Mouse (Mus musculus): ENCODE measurements at regions not wholly inside any gene's neighbourhood (a gene's known extent, or its start where the extent isn't known, plus 50 kb on each side); places are given as distances from the start of the nearest gene placed in this dataset.

DNA sequence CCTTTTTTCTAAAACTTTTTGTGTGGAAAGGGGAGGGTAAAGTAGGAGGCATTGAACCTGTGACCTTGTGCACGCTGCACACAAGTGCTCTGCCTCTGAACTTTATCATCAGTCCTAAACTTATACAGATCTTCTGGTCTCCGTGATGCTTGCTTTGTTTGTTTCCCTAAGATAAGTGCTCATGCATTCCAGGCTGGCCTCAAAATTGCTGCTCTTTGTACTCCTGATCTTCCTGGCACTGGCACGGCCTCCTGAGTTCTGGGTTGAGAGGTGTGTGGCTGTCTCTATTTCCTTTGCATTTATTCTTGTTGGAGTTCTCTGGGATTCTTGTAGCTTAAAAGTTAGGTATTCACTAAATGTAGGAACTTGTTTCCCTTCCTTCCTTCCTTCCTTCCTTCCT, 86.1 kb upstream of the Aldh1a3 start:
- Histone ChIP-seq H3K9me3 (ENCODE audit: control insufficient read depth, low read length) (peaks cover 9% of the 10 kb centered on the region), H3K9ac (ENCODE audit: low read length) (no peak overlapping the region), H3K4me2 (ENCODE audit: low read length) (no peak overlapping the region), H3K4me3 (ENCODE audit: control insufficient read depth in 1 of 2, insufficient read depth in 1 of 2, low read depth in 1 of 2, low read length in 2 of 2) (no peak overlapping the region), H3K4me1 (ENCODE audit: control insufficient read depth in 2 of 2, insufficient read depth in 2 of 2, low read length in 2 of 2) (no peaks in the 10 kb centered on the region), H3K36me3 (ENCODE audit: control insufficient read depth, insufficient read depth, low read length) (no peaks in the 10 kb centered on the region), H3K27me3 (ENCODE audit: control insufficient read depth, insufficient read depth, low read length) (no peaks in the 10 kb centered on the region), H3K27ac (replicated peaks in 1 of 2; ENCODE audit: control insufficient read depth in 1 of 2, insufficient read depth in 1 of 2, low read depth in 2 of 2, low read length in 2 of 2) (no peak overlapping the region)
- 7% methylated on average over 3 of the region's 3 CpGs for WGBS
- no peak for ATAC-seq (ENCODE audit: insufficient number of reproducible peaks, insufficient read depth, low FRiP score, low read depth)

DNA sequence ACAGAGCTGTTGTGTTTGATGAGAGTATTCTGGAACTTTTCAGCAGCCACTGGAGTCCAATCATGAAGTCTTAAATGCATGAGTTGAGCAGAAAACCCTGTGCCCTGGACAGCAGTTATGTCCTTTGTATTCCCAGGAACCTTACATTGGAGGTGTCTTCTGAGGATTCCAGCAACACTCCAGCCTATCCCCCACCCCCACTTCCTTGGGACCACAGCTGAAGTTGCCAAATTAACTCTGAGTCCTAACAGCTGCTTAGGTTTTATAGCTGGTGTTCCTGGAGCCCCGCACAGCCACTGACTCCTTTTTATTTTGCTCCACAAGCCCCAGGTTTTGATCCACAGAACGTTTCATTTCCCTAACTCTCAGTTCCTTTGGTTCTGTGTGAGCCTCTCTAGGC, 78.4 kb upstream of the Aldh1a3 start:
- Histone ChIP-seq H3K27me3 (ENCODE audit: control insufficient read depth, insufficient read depth, low read length) (no peaks in the 10 kb centered on the region), H3K4me1 (ENCODE audit: control insufficient read depth in 2 of 2, insufficient read depth in 2 of 2, low read length in 2 of 2) (no peaks in the 10 kb centered on the region), H3K4me2 (ENCODE audit: low read length) (no peak overlapping the region), H3K27ac (replicated peaks in 1 of 2; ENCODE audit: control insufficient read depth in 1 of 2, insufficient read depth in 1 of 2, low read depth in 2 of 2, low read length in 2 of 2) (no peak overlapping the region), H3K4me3 (ENCODE audit: control insufficient read depth in 1 of 2, insufficient read depth in 1 of 2, low read depth in 1 of 2, low read length in 2 of 2) (no peak overlapping the region), H3K36me3 (ENCODE audit: control insufficient read depth, insufficient read depth, low read length) (no peaks in the 10 kb centered on the region), H3K9me3 (ENCODE audit: control insufficient read depth, low read length) (peaks cover 9% of the 10 kb centered on the region; the same call in 1 of the 2 replicates), H3K9ac (ENCODE audit: low read length) (no peak overlapping the region)
- 69% methylated on average over 2 of the region's 2 CpGs for WGBS
- no peak for ATAC-seq (ENCODE audit: insufficient number of reproducible peaks, insufficient read depth, low FRiP score, low read depth)

DNA sequence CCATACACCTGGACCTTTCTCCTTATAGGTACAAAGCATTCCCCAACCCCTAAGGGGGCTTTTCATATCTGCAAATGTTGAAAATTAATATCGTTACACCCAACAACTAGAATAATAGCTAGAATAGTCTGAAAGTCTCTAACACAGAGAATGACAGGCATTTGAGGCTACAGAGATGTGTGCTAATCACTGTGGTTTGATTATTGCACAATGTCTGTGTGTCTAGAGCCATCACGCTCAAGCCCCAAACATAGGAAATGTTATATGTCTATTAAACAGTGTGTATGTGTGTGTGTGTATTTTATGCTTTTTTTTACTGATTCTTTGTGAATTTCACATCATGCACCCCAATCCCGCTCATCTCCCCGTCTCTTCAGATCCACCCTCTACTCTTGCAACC, 77.2 kb upstream of the Aldh1a3 start:
- Histone ChIP-seq H3K27me3 (ENCODE audit: control insufficient read depth, insufficient read depth, low read length) (no peaks in the 10 kb centered on the region), H3K4me1 (ENCODE audit: control insufficient read depth in 2 of 2, insufficient read depth in 2 of 2, low read length in 2 of 2) (no peaks in the 10 kb centered on the region), H3K4me3 (ENCODE audit: control insufficient read depth in 1 of 2, insufficient read depth in 1 of 2, low read depth in 1 of 2, low read length in 2 of 2) (no peak overlapping the region), H3K9me3 (ENCODE audit: control insufficient read depth, low read length) (peaks cover 9% of the 10 kb centered on the region; the same call in 1 of the 2 replicates), H3K27ac (replicated peaks in 1 of 2; ENCODE audit: control insufficient read depth in 1 of 2, insufficient read depth in 1 of 2, low read depth in 2 of 2, low read length in 2 of 2) (no peak overlapping the region), H3K36me3 (ENCODE audit: control insufficient read depth, insufficient read depth, low read length) (no peaks in the 10 kb centered on the region), H3K9ac (ENCODE audit: low read length) (no peak overlapping the region), H3K4me2 (ENCODE audit: low read length) (no peak overlapping the region)
- ATAC-seq (ENCODE audit: insufficient number of reproducible peaks, insufficient read depth, low FRiP score, low read depth) = no peak
- 87% methylated on average over 4 of the region's 4 CpGs for WGBS

- no peaks in the 10 kb centered on the region for H3K9me3 ChIP-seq (ENCODE audit: control insufficient read depth, low read length)
- no peak overlapping the region for H3K9ac ChIP-seq (ENCODE audit: low read length)
- no peak overlapping the region for H3K27ac ChIP-seq (replicated peaks in 1 of 2; ENCODE audit: control insufficient read depth in 1 of 2, insufficient read depth in 1 of 2, low read depth in 2 of 2, low read length in 2 of 2)
- ATAC-seq (ENCODE audit: insufficient number of reproducible peaks, insufficient read depth, low FRiP score, low read depth) = no peak
- 71% methylated on average over 6 of the region's 6 CpGs for WGBS
- no peaks in the 10 kb centered on the region for H3K27me3 ChIP-seq (ENCODE audit: control insufficient read depth, insufficient read depth, low read length)
- no peak overlapping the region for H3K4me2 ChIP-seq (ENCODE audit: low read length)
- no peaks in the 10 kb centered on the region for H3K4me1 ChIP-seq (ENCODE audit: control insufficient read depth in 2 of 2, insufficient read depth in 2 of 2, low read length in 2 of 2)
- H3K36me3 ChIP-seq (ENCODE audit: control insufficient read depth, insufficient read depth, low read length) = no peaks in the 10 kb centered on the region
- H3K4me3 ChIP-seq (ENCODE audit: control insufficient read depth in 1 of 2, insufficient read depth in 1 of 2, low read depth in 1 of 2, low read length in 2 of 2) = no peak overlapping the region
Observed at GRCm38 (mm10) chr7:66501425-66501824, 74.1 kb upstream of the Aldh1a3 start.

GRCm38 (mm10) chr7:66497480-66497879, 70.2 kb upstream of the Aldh1a3 start:
- no peak overlapping the region for H3K27ac ChIP-seq (replicated peaks in 1 of 2; ENCODE audit: control insufficient read depth in 1 of 2, insufficient read depth in 1 of 2, low read depth in 2 of 2, low read length in 2 of 2)
- H3K4me2 ChIP-seq (ENCODE audit: low read length) = no peak overlapping the region
- no peaks in the 10 kb centered on the region for H3K36me3 ChIP-seq (ENCODE audit: control insufficient read depth, insufficient read depth, low read length)
- H3K9me3 ChIP-seq (ENCODE audit: control insufficient read depth, low read length) = no peaks in the 10 kb centered on the region
- ATAC-seq (ENCODE audit: insufficient number of reproducible peaks, insufficient read depth, low FRiP score, low read depth) = no peak
- H3K4me1 ChIP-seq (ENCODE audit: control insufficient read depth in 2 of 2, insufficient read depth in 2 of 2, low read length in 2 of 2) = no peaks in the 10 kb centered on the region
- H3K4me3 ChIP-seq (ENCODE audit: control insufficient read depth in 1 of 2, insufficient read depth in 1 of 2, low read depth in 1 of 2, low read length in 2 of 2) = no peak overlapping the region
- WGBS = 60% methylated on average over 1 of the region's 1 CpGs
- H3K27me3 ChIP-seq (ENCODE audit: control insufficient read depth, insufficient read depth, low read length) = no peaks in the 10 kb centered on the region
- no peak overlapping the region for H3K9ac ChIP-seq (ENCODE audit: low read length)

DNA sequence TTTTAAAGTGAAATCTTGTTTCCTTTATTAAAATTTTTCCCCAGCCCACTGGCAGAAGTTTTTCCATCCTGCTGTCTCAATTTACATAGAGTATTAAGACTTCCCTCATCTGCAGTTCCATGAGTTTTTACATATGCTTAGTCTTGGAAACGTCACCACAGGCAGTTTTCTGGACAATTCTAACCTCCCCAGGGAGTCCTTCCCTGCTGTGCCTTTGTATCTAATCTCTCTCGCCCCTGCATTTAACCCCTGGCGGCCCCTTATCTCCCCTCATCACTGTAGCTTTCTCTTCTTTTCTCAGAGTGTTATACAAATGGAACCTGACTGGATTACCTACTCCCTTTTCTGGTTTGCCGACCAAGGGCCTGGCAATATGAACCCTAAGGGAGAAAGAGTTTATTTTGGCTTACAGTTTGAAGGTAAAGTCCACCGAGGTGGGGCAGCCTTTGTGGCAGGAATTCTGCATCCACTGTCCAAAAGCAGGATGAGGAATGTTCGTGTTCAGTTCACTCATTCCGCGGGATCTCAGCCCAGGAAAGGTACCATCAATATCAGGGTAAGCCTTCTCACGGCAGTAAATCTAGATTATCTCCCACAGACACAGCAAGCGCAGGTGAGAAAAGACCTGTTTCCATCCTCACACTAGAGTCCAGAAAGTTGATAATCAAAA, 66.0 kb upstream of the Aldh1a3 start:
- no peak overlapping the region for H3K27ac ChIP-seq (replicated peaks in 1 of 2; ENCODE audit: control insufficient read depth in 1 of 2, insufficient read depth in 1 of 2, low read depth in 2 of 2, low read length in 2 of 2)

DNA sequence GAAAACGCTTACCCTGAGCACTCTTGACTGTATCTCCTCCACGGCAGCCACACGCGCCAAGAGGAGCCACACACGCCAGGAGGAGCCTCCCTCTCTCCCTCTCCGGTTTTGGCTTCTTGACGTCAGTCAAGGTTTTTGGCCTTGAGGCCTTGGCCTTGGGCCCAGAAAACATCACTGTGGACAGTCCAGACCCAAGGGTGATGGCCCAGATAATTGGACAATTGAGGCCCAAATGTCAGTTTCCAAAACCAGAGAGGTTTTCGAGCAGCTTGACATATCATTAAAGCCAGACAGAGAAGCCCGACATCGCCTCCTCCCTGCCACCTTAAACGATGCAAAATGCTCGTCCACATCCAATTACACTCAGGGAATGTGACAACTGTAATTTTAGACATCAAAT, 65.4 kb upstream of the Aldh1a3 start:
- H3K36me3 ChIP-seq (ENCODE audit: control insufficient read depth, insufficient read depth, low read length) = no peaks in the 10 kb centered on the region
- H3K4me3 ChIP-seq (ENCODE audit: control insufficient read depth in 1 of 2, insufficient read depth in 1 of 2, low read depth in 1 of 2, low read length in 2 of 2) = no peak overlapping the region
- ATAC-seq (ENCODE audit: insufficient number of reproducible peaks, insufficient read depth, low FRiP score, low read depth) = no peak
- no peaks in the 10 kb centered on the region for H3K4me1 ChIP-seq (ENCODE audit: control insufficient read depth in 2 of 2, insufficient read depth in 2 of 2, low read length in 2 of 2)
- H3K9me3 ChIP-seq (ENCODE audit: control insufficient read depth, low read length) = peaks cover 6% of the 10 kb centered on the region; the same call in 1 of the 2 replicates
- WGBS = 77% methylated on average over 12 of the region's 12 CpGs
- H3K9ac ChIP-seq (ENCODE audit: low read length) = no peak overlapping the region
- no peak overlapping the region for H3K4me2 ChIP-seq (ENCODE audit: low read length)
- no peaks in the 10 kb centered on the region for H3K27me3 ChIP-seq (ENCODE audit: control insufficient read depth, insufficient read depth, low read length)
- no peak overlapping the region for H3K27ac ChIP-seq (replicated peaks in 1 of 2; ENCODE audit: control insufficient read depth in 1 of 2, insufficient read depth in 1 of 2, low read depth in 2 of 2, low read length in 2 of 2)

More for the DNA sequence above, 66.0 kb upstream of the Aldh1a3 start:
- peaks cover 4% of the 10 kb centered on the region; the same call in 1 of the 2 replicates for H3K9me3 ChIP-seq (ENCODE audit: control insufficient read depth, low read length)
- H3K4me3 ChIP-seq (ENCODE audit: control insufficient read depth in 1 of 2, insufficient read depth in 1 of 2, low read depth in 1 of 2, low read length in 2 of 2) = no peak overlapping the region
- no peak overlapping the region for H3K9ac ChIP-seq (ENCODE audit: low read length)
- ATAC-seq (ENCODE audit: insufficient number of reproducible peaks, insufficient read depth, low FRiP score, low read depth) = no peak
- no peaks in the 10 kb centered on the region for H3K36me3 ChIP-seq (ENCODE audit: control insufficient read depth, insufficient read depth, low read length)
- H3K27me3 ChIP-seq (ENCODE audit: control insufficient read depth, insufficient read depth, low read length) = no peaks in the 10 kb centered on the region
- H3K4me1 ChIP-seq (ENCODE audit: control insufficient read depth in 2 of 2, insufficient read depth in 2 of 2, low read length in 2 of 2) = no peaks in the 10 kb centered on the region
- H3K4me2 ChIP-seq (ENCODE audit: low read length) = no peak overlapping the region
- 62% methylated on average over 10 of the region's 10 CpGs for WGBS

GRCm38 (mm10) chr7:66491501-66491900, 64.2 kb upstream of the Aldh1a3 start:
- Histone ChIP-seq H3K9me3 (ENCODE audit: control insufficient read depth, low read length) (peaks cover 6% of the 10 kb centered on the region; the same call in 1 of the 2 replicates), H3K27me3 (ENCODE audit: control insufficient read depth, insufficient read depth, low read length) (no peaks in the 10 kb centered on the region), H3K9ac (ENCODE audit: low read length) (no peak overlapping the region), H3K36me3 (ENCODE audit: control insufficient read depth, insufficient read depth, low read length) (no peaks in the 10 kb centered on the region), H3K4me3 (ENCODE audit: control insufficient read depth in 1 of 2, insufficient read depth in 1 of 2, low read depth in 1 of 2, low read length in 2 of 2) (no peak overlapping the region), H3K27ac (replicated peaks in 1 of 2; ENCODE audit: control insufficient read depth in 1 of 2, insufficient read depth in 1 of 2, low read depth in 2 of 2, low read length in 2 of 2) (no peak overlapping the region), H3K4me2 (ENCODE audit: low read length) (no peak overlapping the region), H3K4me1 (ENCODE audit: control insufficient read depth in 2 of 2, insufficient read depth in 2 of 2, low read length in 2 of 2) (no peaks in the 10 kb centered on the region)
- 69% methylated on average over 2 of the region's 2 CpGs for WGBS
- no peak for ATAC-seq (ENCODE audit: insufficient number of reproducible peaks, insufficient read depth, low FRiP score, low read depth)

Measured in heart, embryonic 14.5 days (tissue).